Comparison of ENCODE assay signal across 1 mouse cellular context in genomic region chr4:114636324-114636723, GRCm38 (mm10).
"Had no signal": no experiment of that assay in that cellular context is flagged by ENCODE, and none has a peak within 500 bp of the region (broad histone marks: within the 10 kb centered on the region; RNA-seq: fewer than 3 reads in every experiment).

No protein-coding gene starts in this region.

- DNase-seq: thymus, adult 18-20 months had no signal
